Mouse (Mus musculus) hindbrain, embryonic 11.5 days (tissue): ENCODE results near the gene Lpin1. TPM values are rescaled to one million over a fixed set of nuclear protein-coding genes. Genes with fewer than 3 reads are reported as not detected.

Experiments used
- ATAC-seq: fragments of 200-750 bp; cut with Nextera tagmentation; 2 replicates; pipeline ENCODE4 v1.8.0; 2017; ENCODE audit warnings: mild to moderate bottlenecking, moderate TSS enrichment, moderate library complexity; ENCODE audit not compliant: low FRiP score
- DNase-seq: peaks from one replicate; pipeline ENCODE4 v3.0.0-alpha.2; 2015; ENCODE audit warnings: low spot score
- H3K27ac ChIP-seq: fragments of 300-500 bp; sonication (generic); 2 replicates; pipeline ENCODE4 v1.5.1; 2014; ENCODE audit warnings: mild to moderate bottlenecking, low read depth, low read length
- H3K27me3 ChIP-seq: fragments of 300-500 bp; sonication (generic); 2 replicates; pipeline ENCODE4 v1.6.1; 2014; ENCODE audit warnings: mild to moderate bottlenecking, low read length, moderate library complexity, mixed read lengths; ENCODE audit not compliant: control insufficient read depth, insufficient read depth
- H3K36me3 ChIP-seq: fragments of 300-500 bp; sonication (generic); 2 replicates; pipeline ENCODE4 v1.6.1; 2014; ENCODE audit warnings: mild to moderate bottlenecking, low read length, moderate library complexity, mixed read lengths; ENCODE audit not compliant: control insufficient read depth, insufficient read depth
- H3K4me1 ChIP-seq: fragments of 300-500 bp; sonication (generic); replicated peaks from 2 replicates; pipeline ENCODE4 v1.6.1; 2014; ENCODE audit warnings: low read length, mixed read lengths; ENCODE audit not compliant: control insufficient read depth, insufficient read depth
- H3K4me2 ChIP-seq: fragments of 300-500 bp; sonication (generic); replicated peaks from 2 replicates; pipeline ENCODE4 v1.6.1; 2014; ENCODE audit warnings: mild to moderate bottlenecking, low read depth, low read length
- H3K4me3 ChIP-seq: fragments of 300-500 bp; sonication (generic); 2 replicates; pipeline ENCODE4 v1.5.1; 2014; ENCODE audit warnings: low read depth, low read length
- H3K9ac ChIP-seq: fragments of 300-500 bp; sonication (generic); 2 replicates; pipeline ENCODE4 v1.6.1; 2014; ENCODE audit warnings: low read depth, low read length
- H3K9me3 ChIP-seq: fragments of 300-500 bp; sonication (generic); 2 replicates; pipeline ENCODE4 v1.6.1; 2016; ENCODE audit warnings: low read length; ENCODE audit not compliant: control insufficient read depth
- WGBS: fragments of 180-500 bp; shearing (Covaris S2); extraction: QIAGEN DNeasy Blood & Tissue Kit; methylation state at CpG from one replicate; pipeline ENCODE4 v1.1.7; 2014; 5-methylcytosine and 5-hydroxymethylcytosine counted together
- polyA plus RNA-seq: library from polyadenylated mRNA; unstranded; fragments of >200 nt; fragmentation: Nextera tagmentation; extraction: Ambion mirVana; gene quantifications from 2 replicates; pipeline ENCODE4 v1.2.1, GENCODE M21; 2014

Lpin1 gene
- polyA plus RNA-seq, 1 experiment from 2014 or later: 11.0 TPM

DNA sequence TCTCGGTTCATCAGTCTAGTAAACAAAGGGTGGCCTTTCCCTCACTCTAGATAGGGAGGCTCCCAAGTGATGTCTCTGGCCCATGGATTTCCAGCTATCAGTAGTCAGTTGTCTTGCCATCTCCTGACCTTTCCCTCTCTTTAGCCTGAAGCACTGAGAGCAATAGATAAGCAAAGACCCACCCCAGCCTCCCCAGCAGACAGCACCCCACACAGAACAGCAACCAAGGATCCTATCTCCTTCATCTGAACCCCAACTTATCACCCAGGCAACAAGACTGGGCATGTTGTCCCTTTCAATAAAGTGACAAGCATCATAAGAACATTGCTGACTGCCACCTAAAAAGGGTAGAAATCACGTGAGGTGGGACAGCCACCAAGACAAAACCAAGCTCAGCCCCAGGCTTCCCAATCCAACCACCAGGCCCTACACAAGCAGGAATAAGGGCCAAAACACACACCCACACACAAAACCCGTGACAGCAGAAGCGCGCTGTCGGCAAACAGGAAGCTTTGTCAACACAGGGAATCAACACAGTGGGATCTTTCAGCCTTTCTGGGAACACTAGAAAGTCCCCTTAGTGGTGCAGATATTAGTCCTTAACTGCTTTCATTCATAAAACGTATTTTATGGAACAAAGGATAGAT lies 22.2 kb downstream of the Lpin1 start:
- Histone ChIP-seq H3K4me1 (peaks cover 3% of the 10 kb centered on the region; the same call in 1 of the 2 replicates), H3K27me3 (no peaks in the 10 kb centered on the region), H3K9me3 (no peaks in the 10 kb centered on the region), H3K4me2 (peak overlapping the region; percentile 46), H3K4me3 (peak overlapping the region; percentile 54), H3K9ac (peak overlapping the region; percentile 58; the same call in 1 of the 2 replicates), H3K36me3 (no peaks in the 10 kb centered on the region), H3K27ac (peak overlapping the region; percentile 32; the same call in 1 of the 2 replicates)
- WGBS: 24% methylated on average over 7 of the region's 7 CpGs
- no peak for DNase-seq
- no peak for ATAC-seq

GRCm38 (mm10) chr12:16587767-16588166 lies 23.0 kb downstream of the Lpin1 start:
- Histone ChIP-seq H3K9me3 (no peaks in the 10 kb centered on the region), H3K27me3 (no peaks in the 10 kb centered on the region), H3K9ac (no peak overlapping the region), H3K36me3 (no peaks in the 10 kb centered on the region), H3K4me1 (peaks cover 3% of the 10 kb centered on the region; the same call in 1 of the 2 replicates), H3K4me3 (no peak overlapping the region), H3K4me2 (peak overlapping the region; percentile 46), H3K27ac (no peak overlapping the region)
- 73% methylated on average over 5 of the region's 5 CpGs for WGBS
- ATAC-seq (no peak), DNase-seq (no peak)

DNA sequence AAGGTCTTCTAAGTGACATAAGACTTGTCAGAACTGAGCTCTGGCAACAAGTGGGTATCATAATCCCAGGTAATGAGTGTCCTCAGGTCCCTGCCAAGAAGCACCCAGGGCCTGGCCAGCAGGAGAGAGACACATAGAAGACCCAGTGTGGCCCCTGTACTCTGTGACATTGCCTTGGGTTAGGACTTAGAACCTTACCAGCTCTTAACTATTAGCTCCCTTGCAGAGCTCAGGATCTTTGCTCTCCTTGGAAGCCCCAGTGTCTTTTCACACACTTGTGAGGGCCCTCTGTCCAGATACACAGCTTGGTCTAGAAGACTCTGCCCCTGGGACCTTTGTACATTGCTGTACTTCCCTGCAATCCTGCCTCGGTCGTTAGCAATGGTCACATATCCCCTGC lies 23.7 kb downstream of the Lpin1 start:
- Histone ChIP-seq H3K27ac (no peak overlapping the region), H3K9ac (no peak overlapping the region), H3K27me3 (no peaks in the 10 kb centered on the region), H3K9me3 (no peaks in the 10 kb centered on the region), H3K4me3 (no peak overlapping the region), H3K4me1 (peaks cover 1% of the 10 kb centered on the region; the same call in 1 of the 2 replicates), H3K36me3 (no peaks in the 10 kb centered on the region), H3K4me2 (no peak overlapping the region)
- no peak for DNase-seq
- WGBS: 76% methylated on average over 2 of the region's 2 CpGs
- no peak for ATAC-seq

DNA sequence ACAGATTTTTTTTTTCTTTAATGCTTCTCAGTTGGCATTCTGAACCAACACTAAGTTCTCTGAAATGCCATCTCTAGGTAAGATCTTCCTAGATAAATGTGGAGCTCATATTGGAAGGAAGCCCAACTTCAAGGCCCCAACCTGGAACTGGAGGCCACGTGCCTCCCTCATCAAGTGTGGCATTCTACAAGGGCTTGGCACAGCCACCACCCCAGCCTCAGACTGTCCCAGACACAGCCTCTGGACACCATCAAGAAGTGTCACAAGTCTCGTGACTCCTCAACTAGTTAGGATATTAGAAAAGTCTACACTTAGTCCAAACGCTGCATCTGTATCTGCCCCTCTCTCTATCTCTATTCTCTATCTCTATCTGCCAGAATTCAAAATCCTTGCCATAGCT lies 25.8 kb downstream of the Lpin1 start:
- no peak for ATAC-seq
- Histone ChIP-seq H3K4me1 (no peaks in the 10 kb centered on the region; the same call in 1 of the 2 replicates), H3K9ac (no peak overlapping the region), H3K27ac (no peak overlapping the region), H3K27me3 (no peaks in the 10 kb centered on the region), H3K36me3 (no peaks in the 10 kb centered on the region), H3K4me2 (no peak overlapping the region), H3K9me3 (no peaks in the 10 kb centered on the region), H3K4me3 (no peak overlapping the region)
- WGBS: 90% methylated on average over 3 of the region's 3 CpGs
- DNase-seq: no peak

- Histone ChIP-seq H3K4me3 (no peak overlapping the region), H3K4me1 (no peaks in the 10 kb centered on the region; the same call in 1 of the 2 replicates), H3K27ac (no peak overlapping the region), H3K9me3 (no peaks in the 10 kb centered on the region), H3K9ac (no peak overlapping the region), H3K36me3 (no peaks in the 10 kb centered on the region), H3K4me2 (no peak overlapping the region), H3K27me3 (no peaks in the 10 kb centered on the region)
- WGBS: 59% methylated on average over 14 of the region's 14 CpGs
- DNase-seq: no peak
- ATAC-seq: no peak
Observed at GRCm38 (mm10) chr12:16584035-16584682, 26.6 kb downstream of the Lpin1 start.

GRCm38 (mm10) chr12:16583313-16583712 lies 27.5 kb downstream of the Lpin1 start:
- Histone ChIP-seq H3K4me2 (no peak overlapping the region), H3K9ac (no peak overlapping the region), H3K9me3 (no peaks in the 10 kb centered on the region), H3K4me1 (no peaks in the 10 kb centered on the region; the same call in 1 of the 2 replicates), H3K36me3 (no peaks in the 10 kb centered on the region), H3K27ac (no peak overlapping the region), H3K27me3 (no peaks in the 10 kb centered on the region), H3K4me3 (no peak overlapping the region)
- DNase-seq (no peak), ATAC-seq (no peak)
- WGBS: 88% methylated on average over 3 of the region's 3 CpGs

DNA sequence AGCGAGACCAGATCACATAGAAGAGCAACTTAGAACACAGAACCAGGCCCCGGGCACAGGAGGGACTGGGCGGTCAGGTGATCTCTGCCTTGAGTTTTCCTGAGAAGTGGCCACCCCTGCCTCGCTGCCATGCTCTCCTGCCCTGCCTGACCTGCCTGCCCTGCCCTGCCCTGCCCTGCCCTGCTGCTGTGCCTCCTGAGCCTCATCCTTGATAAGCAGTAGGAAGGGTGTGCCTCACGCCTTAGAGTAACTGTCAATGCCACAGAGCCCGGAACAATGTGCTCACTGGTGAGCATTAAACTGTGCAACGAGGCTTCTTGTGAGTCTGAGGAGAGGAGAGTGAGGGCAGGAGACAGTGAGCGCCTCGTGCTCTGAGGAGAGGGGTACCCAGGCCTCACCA lies 30.5 kb downstream of the Lpin1 start:
- Histone ChIP-seq H3K9me3 (no peaks in the 10 kb centered on the region), H3K27me3 (no peaks in the 10 kb centered on the region), H3K36me3 (peaks cover 3% of the 10 kb centered on the region; the same call in 1 of the 2 replicates), H3K9ac (0 out of 2 replicates have a peak overlapping the region, but pooled peaks have one; percentile 7), H3K4me3 (no peak overlapping the region), H3K27ac (no peak overlapping the region), H3K4me2 (no peak overlapping the region), H3K4me1 (no peaks in the 10 kb centered on the region)
- 63% methylated on average over 9 of the region's 9 CpGs for WGBS
- DNase-seq: no peak
- no peak for ATAC-seq

- Histone ChIP-seq H3K9me3 (no peaks in the 10 kb centered on the region), H3K4me1 (no peaks in the 10 kb centered on the region), H3K9ac (no peak overlapping the region), H3K4me3 (no peak overlapping the region), H3K27ac (no peak overlapping the region), H3K36me3 (peaks cover 3% of the 10 kb centered on the region; the same call in 1 of the 2 replicates), H3K4me2 (no peak overlapping the region), H3K27me3 (no peaks in the 10 kb centered on the region)
- WGBS: 78% methylated on average over 9 of the region's 9 CpGs
- ATAC-seq (no peak), DNase-seq (no peak)
Observed at GRCm38 (mm10) chr12:16577665-16578233, 33.0 kb downstream of the Lpin1 start.
